Mouse (Mus musculus): ENCODE data around the gene Dnaic2. TPM values are rescaled to one million over a fixed set of nuclear protein-coding genes. Genes with fewer than 3 reads are reported as not detected.
A peak's percentile ranks its signal among the peaks of the same experiment; 100 is the strongest.

The Dnaic2 gene
- polyA plus RNA-seq, 1 experiment from 2014 or later: 3.8 TPM

GRCm38 (mm10) chr11:114786326-114786725 is 59.1 kb downstream of the Dnaic2 start:
- H3K27me3 ChIP-seq: peaks cover 71% of the 10 kb centered on the region
- peaks cover 33% of the 10 kb centered on the region for H3K4me1 ChIP-seq (replicated peaks)
- ATAC-seq (ENCODE audit: low FRiP score): peak; percentile 49
- H3K4me3 ChIP-seq: peak overlapping the region; percentile 32
- no peaks in the 10 kb centered on the region for H3K36me3 ChIP-seq
- H3K9me3 ChIP-seq: no peaks in the 10 kb centered on the region
- WGBS: 3% methylated on average over 43 of the region's 43 CpGs
- H3K9ac ChIP-seq: peak overlapping the region; percentile 67
- H3K27ac ChIP-seq: peak overlapping the region; percentile 55; the same call in 1 of the 2 replicates
- H3K4me2 ChIP-seq: peak overlapping the region; percentile 58

- peaks cover 75% of the 10 kb centered on the region for H3K27me3 ChIP-seq
- no peaks in the 10 kb centered on the region for H3K36me3 ChIP-seq
- H3K27ac ChIP-seq: no peak overlapping the region
- H3K4me3 ChIP-seq: no peak overlapping the region
- peaks cover 45% of the 10 kb centered on the region for H3K4me1 ChIP-seq (replicated peaks)
- WGBS: 80% methylated on average over 3 of the region's 3 CpGs
- no peak overlapping the region for H3K9ac ChIP-seq
- no peak for ATAC-seq (ENCODE audit: low FRiP score)
- H3K4me2 ChIP-seq: no peak overlapping the region
- H3K9me3 ChIP-seq: no peaks in the 10 kb centered on the region
Measured at GRCm38 (mm10) chr11:114787611-114788010, 60.4 kb downstream of the Dnaic2 start.

- Histone ChIP-seq H3K27me3 (peaks cover 83% of the 10 kb centered on the region), H3K4me1 (replicated peaks) (peaks cover 61% of the 10 kb centered on the region), H3K27ac (no peak overlapping the region), H3K36me3 (no peaks in the 10 kb centered on the region), H3K4me2 (peak overlapping the region; percentile 49), H3K9me3 (no peaks in the 10 kb centered on the region), H3K4me3 (peak overlapping the region; percentile 20), H3K9ac (0 out of 2 replicates have a peak overlapping the region, but pooled peaks have one; percentile 51)
- 13% methylated on average over 30 of the region's 30 CpGs for WGBS
- peak; percentile 11; the same call in 1 of the 2 replicates for ATAC-seq (ENCODE audit: low FRiP score)
Measured at GRCm38 (mm10) chr11:114789061-114789714, 62.0 kb downstream of the Dnaic2 start.

- H3K27me3 ChIP-seq: peaks cover 77% of the 10 kb centered on the region
- H3K4me1 ChIP-seq (replicated peaks): peaks cover 66% of the 10 kb centered on the region
- WGBS: 68% methylated on average over 9 of the region's 9 CpGs
Measured at GRCm38 (mm10) chr11:114789716-114790115, 62.5 kb downstream of the Dnaic2 start.

GRCm38 (mm10) chr11:114790171-114790570 is 63.0 kb downstream of the Dnaic2 start:
- H3K4me3 ChIP-seq: no peak overlapping the region
- no peak overlapping the region for H3K27ac ChIP-seq
- ATAC-seq (ENCODE audit: low FRiP score): no peak
- H3K4me2 ChIP-seq: no peak overlapping the region
- no peaks in the 10 kb centered on the region for H3K9me3 ChIP-seq
- WGBS: 71% methylated on average over 12 of the region's 12 CpGs
- H3K27me3 ChIP-seq: peaks cover 73% of the 10 kb centered on the region
- H3K36me3 ChIP-seq: no peaks in the 10 kb centered on the region
- peaks cover 70% of the 10 kb centered on the region for H3K4me1 ChIP-seq (replicated peaks)
- H3K9ac ChIP-seq: no peak overlapping the region

More at GRCm38 (mm10) chr11:114789716-114790115, 62.5 kb downstream of the Dnaic2 start:
- ATAC-seq (ENCODE audit: low FRiP score): no peak
- H3K9ac ChIP-seq: no peak overlapping the region
- H3K4me2 ChIP-seq: no peak overlapping the region
- no peak overlapping the region for H3K4me3 ChIP-seq
- no peaks in the 10 kb centered on the region for H3K36me3 ChIP-seq
- H3K27ac ChIP-seq: no peak overlapping the region
- no peaks in the 10 kb centered on the region for H3K9me3 ChIP-seq

GRCm38 (mm10) chr11:114790841-114791240 is 63.6 kb downstream of the Dnaic2 start:
- Histone ChIP-seq H3K27ac (0 out of 2 replicates have a peak overlapping the region, but pooled peaks have one; percentile 73), H3K4me3 (peak overlapping the region; percentile 56), H3K9me3 (no peaks in the 10 kb centered on the region), H3K9ac (peak overlapping the region; percentile 76), H3K36me3 (no peaks in the 10 kb centered on the region), H3K4me1 (replicated peaks) (peaks cover 77% of the 10 kb centered on the region), H3K27me3 (peaks cover 66% of the 10 kb centered on the region), H3K4me2 (peak overlapping the region; percentile 91)
- no peak for ATAC-seq (ENCODE audit: low FRiP score)
- WGBS: 35% methylated on average over 4 of the region's 4 CpGs

- no peaks in the 10 kb centered on the region for H3K9me3 ChIP-seq
- H3K4me1 ChIP-seq (replicated peaks): peaks cover 77% of the 10 kb centered on the region
- H3K27ac ChIP-seq: peak overlapping the region; percentile 73
- 4% methylated on average over 49 of the region's 50 CpGs for WGBS
- H3K9ac ChIP-seq: peak overlapping the region; percentile 76
- ATAC-seq (ENCODE audit: low FRiP score): no peak
- H3K4me2 ChIP-seq: peak overlapping the region; percentile 91
- H3K4me3 ChIP-seq: peak overlapping the region; percentile 56
- H3K36me3 ChIP-seq: no peaks in the 10 kb centered on the region
- H3K27me3 ChIP-seq: peaks cover 60% of the 10 kb centered on the region
Measured at GRCm38 (mm10) chr11:114791351-114791889, 64.2 kb downstream of the Dnaic2 start.

- peak overlapping the region; percentile 56 for H3K4me3 ChIP-seq
- H3K27ac ChIP-seq: peak overlapping the region; percentile 73
- no peak for ATAC-seq (ENCODE audit: low FRiP score)
- H3K36me3 ChIP-seq: no peaks in the 10 kb centered on the region
- WGBS: 1% methylated on average over 48 of the region's 59 CpGs
- H3K4me1 ChIP-seq (replicated peaks): peaks cover 79% of the 10 kb centered on the region
- peaks cover 55% of the 10 kb centered on the region for H3K27me3 ChIP-seq
- H3K4me2 ChIP-seq: peak overlapping the region; percentile 91
- no peaks in the 10 kb centered on the region for H3K9me3 ChIP-seq
- peak overlapping the region; percentile 76 for H3K9ac ChIP-seq
Measured at GRCm38 (mm10) chr11:114791891-114792411, 64.7 kb downstream of the Dnaic2 start.

GRCm38 (mm10) chr11:114792931-114793494 is 65.8 kb downstream of the Dnaic2 start:
- Histone ChIP-seq H3K9ac (peak overlapping the region; percentile 44; the same call in 1 of the 2 replicates), H3K4me2 (peak overlapping the region; percentile 91), H3K9me3 (no peaks in the 10 kb centered on the region), H3K4me3 (peak overlapping the region; percentile 56; the same call in 1 of the 2 replicates), H3K36me3 (no peaks in the 10 kb centered on the region), H3K4me1 (replicated peaks) (peaks cover 82% of the 10 kb centered on the region), H3K27me3 (peaks cover 44% of the 10 kb centered on the region), H3K27ac (peak overlapping the region; percentile 25; the same call in 1 of the 2 replicates)
- WGBS: 52% methylated on average over 5 of the region's 5 CpGs
- ATAC-seq (ENCODE audit: low FRiP score): no peak

GRCm38 (mm10) chr11:114793868-114794545 is 66.8 kb downstream of the Dnaic2 start:
- Histone ChIP-seq H3K36me3 (no peaks in the 10 kb centered on the region), H3K27me3 (peaks cover 38% of the 10 kb centered on the region), H3K9ac (peak overlapping the region; percentile 44; the same call in 1 of the 2 replicates), H3K4me3 (peak overlapping the region; percentile 38), H3K4me1 (replicated peaks) (peaks cover 78% of the 10 kb centered on the region), H3K9me3 (no peaks in the 10 kb centered on the region), H3K4me2 (peak overlapping the region; percentile 91), H3K27ac (peak overlapping the region; percentile 98)
- no peak for ATAC-seq (ENCODE audit: low FRiP score)
- WGBS: 47% methylated on average over 19 of the region's 19 CpGs

- 0 out of 2 replicates have a peak, but pooled peaks have one; percentile 3 for ATAC-seq (ENCODE audit: low FRiP score)
Measured at GRCm38 (mm10) chr11:114794691-114795090, 67.5 kb downstream of the Dnaic2 start.

More at GRCm38 (mm10) chr11:114794691-114795090, 67.5 kb downstream of the Dnaic2 start:
- Histone ChIP-seq H3K4me3 (peak overlapping the region; percentile 38), H3K4me2 (peak overlapping the region; percentile 91), H3K27me3 (peaks cover 31% of the 10 kb centered on the region), H3K4me1 (replicated peaks) (peaks cover 71% of the 10 kb centered on the region), H3K27ac (peak overlapping the region; percentile 98), H3K36me3 (no peaks in the 10 kb centered on the region), H3K9ac (peak overlapping the region; percentile 56), H3K9me3 (no peaks in the 10 kb centered on the region)
- 28% methylated on average over 4 of the region's 4 CpGs for WGBS
